Mouse (Mus musculus): ENCODE data around the gene Adam12.
A peak's percentile ranks its signal among the peaks of the same experiment; 100 is the strongest.

Gene Adam12

GRCm38 (mm10) chr7:134009157-134009556, 222.8 kb downstream of the Adam12 start:
- DNase-seq (ENCODE audit: extremely low spot score): no peak

GRCm38 (mm10) chr7:134007942-134008361, 224.0 kb downstream of the Adam12 start:
- no peak for DNase-seq (ENCODE audit: extremely low spot score)

- no peak for DNase-seq (ENCODE audit: extremely low spot score)
These were observed 230.4 kb downstream of the Adam12 start for GRCm38 (mm10) chr7:134001581-134001980.

- no peak for DNase-seq (ENCODE audit: extremely low spot score)
These were observed 241.0 kb downstream of the Adam12 start for GRCm38 (mm10) chr7:133990930-133991329.

- no peak for DNase-seq (ENCODE audit: extremely low spot score)
These were observed 243.6 kb downstream of the Adam12 start for GRCm38 (mm10) chr7:133988356-133988755.

- DNase-seq (ENCODE audit: extremely low spot score): no peak
These were observed 245.7 kb downstream of the Adam12 start for GRCm38 (mm10) chr7:133986201-133986600.

DNA sequence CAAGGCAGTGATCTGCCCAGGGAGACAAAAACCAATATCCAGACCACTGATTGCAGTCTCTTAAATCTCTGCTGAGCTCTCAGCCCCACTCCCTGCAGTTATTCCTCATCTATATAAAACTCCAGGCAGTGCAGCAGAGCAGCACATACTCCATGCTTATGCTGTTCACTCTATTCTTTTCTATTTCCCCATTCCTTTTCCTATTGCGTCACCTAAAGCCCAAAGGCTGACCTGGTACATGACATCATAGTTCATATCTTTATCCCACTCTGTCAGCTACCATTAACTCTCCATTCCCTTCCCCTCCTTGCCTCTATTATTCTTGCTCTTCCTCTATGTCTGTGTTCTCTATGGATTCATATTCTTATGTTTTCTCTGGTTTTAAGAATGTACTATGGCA, 246.3 kb downstream of the Adam12 start:
- no peak for DNase-seq (ENCODE audit: extremely low spot score)

DNA sequence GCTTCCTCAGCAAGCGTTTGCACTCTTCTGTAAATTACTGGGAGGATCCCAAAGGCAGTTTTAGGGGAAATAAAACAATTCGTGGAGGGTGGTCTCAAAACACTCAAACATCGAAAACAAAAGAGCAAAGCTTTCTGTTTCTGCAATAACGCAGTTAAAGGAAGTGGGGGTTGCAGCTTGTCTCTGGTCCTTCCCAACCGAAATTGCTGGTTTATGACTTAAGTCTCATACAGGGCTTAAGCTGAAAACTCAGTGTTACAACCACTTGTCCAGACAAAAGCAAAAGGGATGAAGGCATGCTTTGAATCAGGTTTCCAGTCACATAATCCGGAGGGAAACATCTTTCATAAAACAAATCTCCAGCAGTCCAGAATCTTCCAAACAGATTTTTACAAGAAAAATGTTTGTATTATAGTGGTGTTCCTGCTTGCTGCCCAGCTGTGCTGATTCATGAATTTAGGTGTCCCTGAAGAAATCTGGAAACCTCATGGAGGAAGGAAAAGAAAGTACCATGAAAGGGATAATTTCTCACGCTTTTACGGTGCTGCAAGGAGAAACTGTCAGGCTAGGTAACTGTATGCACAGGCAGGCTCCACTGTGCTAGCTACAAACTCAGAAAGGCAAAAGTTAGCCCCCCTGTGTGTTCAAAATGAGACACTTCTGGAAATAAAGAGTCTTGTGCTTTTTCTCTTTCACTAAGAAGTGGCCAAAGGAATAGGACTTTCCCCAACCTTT, 255.4 kb downstream of the Adam12 start:
- DNase-seq (ENCODE audit: extremely low spot score): no peak

DNA sequence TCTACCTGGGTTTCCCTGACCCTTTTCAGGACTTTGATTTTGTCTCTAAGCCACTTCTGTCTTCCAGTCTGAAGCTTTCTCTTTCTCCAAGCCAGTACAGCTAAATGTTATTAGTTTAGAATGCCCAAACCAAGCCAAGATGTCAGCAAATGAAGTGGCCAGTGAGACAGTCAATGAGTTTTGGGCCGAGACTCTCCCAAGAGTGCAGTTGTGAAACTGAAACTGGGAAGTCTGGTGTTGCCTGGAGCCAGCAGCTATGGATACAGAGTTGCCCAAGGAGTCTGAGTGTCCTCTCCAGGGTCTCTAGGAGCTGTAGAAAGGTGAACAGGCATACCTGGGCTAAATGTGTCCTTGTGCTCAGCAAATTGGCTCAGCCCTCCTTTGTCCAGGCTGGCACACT, 260.9 kb downstream of the Adam12 start:
- DNase-seq (ENCODE audit: extremely low spot score): no peak

DNA sequence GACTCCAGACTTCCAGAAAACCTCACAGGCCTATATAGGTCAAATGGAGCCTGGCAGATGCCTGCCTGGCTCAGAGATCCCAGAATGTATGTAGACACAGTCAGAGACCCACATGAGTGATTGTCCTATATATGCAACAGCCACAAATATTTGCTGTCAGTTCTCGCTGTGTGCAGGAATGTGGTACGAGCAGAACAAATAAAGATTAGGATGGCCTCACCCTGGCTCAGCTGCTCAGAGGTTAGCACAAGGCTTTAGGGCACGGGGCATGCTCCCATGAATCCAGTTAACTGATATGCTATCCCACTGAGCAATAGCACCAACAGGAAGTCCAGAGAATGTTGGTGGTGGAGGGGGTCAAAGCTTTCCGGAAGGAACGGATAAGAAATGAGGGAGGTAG, 261.5 kb downstream of the Adam12 start:
- no peak for DNase-seq (ENCODE audit: extremely low spot score)

DNA sequence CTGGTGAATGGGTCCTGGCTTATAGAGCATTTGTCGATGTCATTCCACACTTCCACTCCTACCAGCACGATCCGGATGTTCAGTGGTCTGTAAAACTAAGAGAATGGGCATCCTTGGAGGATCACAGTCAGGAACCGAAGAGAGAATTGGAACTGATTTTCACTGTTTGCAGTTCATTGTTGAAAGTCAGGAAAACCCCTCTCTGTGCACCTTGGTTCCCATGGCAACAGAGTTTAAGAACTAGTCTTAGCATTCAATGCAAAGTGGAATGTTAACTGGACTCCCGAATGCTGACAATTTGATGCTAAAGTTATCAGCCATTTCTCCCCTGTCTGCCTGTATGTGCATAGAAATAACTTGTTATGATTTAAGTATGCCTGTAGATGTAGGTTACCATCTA, 264.0 kb downstream of the Adam12 start:
- no peak for DNase-seq (ENCODE audit: extremely low spot score)

DNA sequence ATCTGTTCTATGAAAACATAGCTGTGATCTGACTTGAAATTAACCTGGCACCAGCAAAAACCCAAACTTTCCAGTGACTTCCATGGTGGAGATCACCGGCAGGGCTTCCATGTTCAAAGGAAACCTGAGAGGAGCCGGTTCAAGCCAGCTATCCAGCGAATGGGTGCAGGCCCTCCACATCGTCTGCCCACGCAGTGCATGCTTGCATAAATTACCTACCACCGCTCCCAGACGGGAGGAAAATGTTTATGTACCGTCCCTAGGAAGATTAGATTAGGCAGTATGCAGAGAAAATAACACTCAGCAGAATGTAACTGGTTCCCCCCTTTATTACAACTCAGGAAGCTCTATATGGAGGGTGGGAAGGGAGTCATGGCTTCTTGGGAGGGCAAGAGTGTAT, 268.4 kb downstream of the Adam12 start:
- no peak for DNase-seq (ENCODE audit: extremely low spot score)

GRCm38 (mm10) chr7:133959200-133959599, 272.7 kb downstream of the Adam12 start:
- peak; percentile 29 for DNase-seq (ENCODE audit: extremely low spot score)

DNA sequence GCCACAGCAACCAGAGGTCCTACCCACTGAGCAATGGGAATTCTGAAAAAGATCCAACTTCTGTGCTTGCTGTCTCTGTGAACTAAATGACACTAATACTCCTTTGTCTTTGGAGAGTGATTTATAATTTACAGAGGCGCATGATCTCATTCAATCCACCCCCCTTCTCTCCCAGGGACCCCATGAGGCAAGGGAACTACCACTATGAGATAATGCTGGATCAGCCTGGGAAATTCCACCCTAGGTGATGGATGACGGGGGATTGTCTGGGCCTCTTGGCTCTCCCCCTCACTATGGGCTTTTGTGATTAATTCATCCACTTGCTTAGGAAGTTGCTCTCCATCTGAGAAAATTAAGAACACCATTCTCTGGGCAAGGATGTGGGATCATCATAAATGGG, 274.1 kb downstream of the Adam12 start:
- no peak for DNase-seq (ENCODE audit: extremely low spot score)

DNA sequence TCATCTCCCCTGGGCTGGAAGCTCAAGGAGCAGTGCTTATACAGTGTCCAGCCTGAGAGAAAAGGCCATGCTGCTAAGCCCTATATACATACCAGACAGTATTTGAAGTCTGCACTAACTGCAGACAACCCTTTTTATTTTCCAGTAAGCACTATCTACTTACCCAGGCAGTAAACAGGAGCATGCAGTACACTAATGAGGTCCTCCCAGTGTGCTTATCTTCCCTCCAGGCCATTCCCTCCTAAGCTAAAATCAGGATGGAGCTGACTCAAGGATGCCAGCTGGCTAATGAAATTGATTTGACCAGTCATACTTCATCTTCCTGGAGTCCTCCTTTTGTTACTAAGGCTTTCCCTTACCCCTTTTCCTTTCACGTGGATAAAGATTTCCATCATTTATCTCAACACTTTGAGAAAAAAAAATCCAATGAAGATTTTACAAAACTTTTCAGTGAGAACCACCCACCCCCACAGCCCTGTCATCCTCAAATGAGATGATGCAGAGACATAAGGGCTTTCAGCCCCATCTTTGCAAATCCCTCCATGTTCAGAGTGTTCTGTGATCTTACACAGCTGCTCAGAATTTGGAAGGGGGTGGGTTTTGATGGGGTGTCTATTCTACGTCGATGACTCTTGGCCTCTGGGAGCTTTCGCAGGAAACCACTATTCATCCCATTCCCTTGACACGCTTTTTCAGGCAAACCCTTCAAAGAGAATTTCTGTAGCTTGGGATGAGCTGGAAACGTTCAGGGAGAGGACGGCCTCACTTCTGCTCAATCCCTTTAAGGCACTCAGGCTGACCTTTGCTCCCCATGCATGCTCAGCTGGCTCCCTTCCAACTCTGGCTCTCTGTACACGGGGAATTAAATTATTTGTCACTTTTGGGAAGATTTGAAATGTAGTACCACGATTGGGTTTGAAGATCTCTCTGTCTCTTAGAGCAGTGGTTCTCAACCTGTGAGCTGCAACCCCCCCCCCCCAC, 277.5 kb downstream of the Adam12 start:
- DNase-seq (ENCODE audit: extremely low spot score): no peak

GRCm38 (mm10) chr7:133951777-133952545, 280.0 kb downstream of the Adam12 start:
- DNase-seq (ENCODE audit: extremely low spot score): no peak

DNA sequence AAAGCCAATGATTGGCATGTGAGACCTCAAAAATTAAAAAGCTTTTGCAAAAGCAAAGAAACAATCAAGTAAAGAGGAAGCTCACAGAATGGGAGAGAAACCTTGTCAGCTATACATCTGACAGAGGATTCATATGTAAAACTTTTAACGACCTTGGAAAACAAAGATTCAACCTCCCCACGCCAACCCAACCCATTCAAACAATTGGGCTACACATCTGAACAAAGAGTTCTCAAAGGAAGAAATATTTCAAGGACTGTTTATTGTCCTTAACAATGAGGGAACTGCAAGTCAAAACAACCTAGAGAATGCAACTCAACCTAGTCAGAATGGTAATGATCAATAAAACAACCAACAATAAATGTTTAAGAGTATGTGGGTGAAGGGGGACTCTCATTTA, 284.6 kb downstream of the Adam12 start:
- no peak for DNase-seq (ENCODE audit: extremely low spot score)

- no peak for DNase-seq (ENCODE audit: extremely low spot score)
These were observed 285.1 kb downstream of the Adam12 start for GRCm38 (mm10) chr7:133946757-133947345.

GRCm38 (mm10) chr7:133946113-133946512, 285.8 kb downstream of the Adam12 start:
- no peak for DNase-seq (ENCODE audit: extremely low spot score)

DNA sequence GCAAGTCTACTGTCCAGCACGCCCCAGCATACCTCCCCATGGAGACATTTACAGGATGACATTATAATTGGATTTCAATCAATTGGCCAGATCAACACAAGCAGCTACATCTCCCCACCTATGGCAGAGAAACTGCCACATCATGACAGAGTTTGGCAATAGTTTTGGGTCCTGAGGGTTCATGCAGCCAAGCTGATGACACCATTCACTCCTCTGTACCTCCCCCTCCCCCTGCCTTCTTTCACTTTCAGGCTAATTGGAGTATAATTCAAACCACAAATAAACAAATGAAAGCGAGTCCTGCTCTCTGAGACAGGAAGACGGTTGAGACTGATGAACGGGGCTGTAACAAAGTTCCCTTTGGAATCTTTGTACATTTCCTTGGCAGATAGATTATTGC, 291.5 kb downstream of the Adam12 start:
- no peak for DNase-seq (ENCODE audit: extremely low spot score)

DNA sequence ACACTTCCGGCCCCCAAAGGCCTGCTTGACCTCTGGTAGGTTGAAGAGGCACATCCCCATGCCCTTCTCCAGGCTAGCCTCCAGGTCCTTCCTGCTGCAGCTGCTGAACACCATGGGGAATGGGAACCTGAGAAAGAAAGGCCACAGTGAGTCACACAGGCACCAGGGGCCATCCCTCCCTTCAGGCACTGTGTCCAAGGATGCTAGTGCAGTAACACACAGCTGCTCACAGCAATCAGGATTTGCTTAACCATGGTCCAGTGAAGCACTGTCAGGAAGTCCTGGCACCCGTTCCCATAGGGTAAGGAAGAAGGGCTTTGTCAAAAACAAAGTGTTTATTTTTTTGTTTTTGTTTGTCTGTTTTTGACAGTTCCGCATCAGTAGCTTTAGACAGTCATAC, 294.5 kb downstream of the Adam12 start:
- no peak for DNase-seq (ENCODE audit: extremely low spot score)

GRCm38 (mm10) chr7:133936377-133936776, 295.6 kb downstream of the Adam12 start:
- DNase-seq (ENCODE audit: extremely low spot score): no peak
